Mouse (Mus musculus): ENCODE results near the gene Adam29.

Gene Adam29

DNA sequence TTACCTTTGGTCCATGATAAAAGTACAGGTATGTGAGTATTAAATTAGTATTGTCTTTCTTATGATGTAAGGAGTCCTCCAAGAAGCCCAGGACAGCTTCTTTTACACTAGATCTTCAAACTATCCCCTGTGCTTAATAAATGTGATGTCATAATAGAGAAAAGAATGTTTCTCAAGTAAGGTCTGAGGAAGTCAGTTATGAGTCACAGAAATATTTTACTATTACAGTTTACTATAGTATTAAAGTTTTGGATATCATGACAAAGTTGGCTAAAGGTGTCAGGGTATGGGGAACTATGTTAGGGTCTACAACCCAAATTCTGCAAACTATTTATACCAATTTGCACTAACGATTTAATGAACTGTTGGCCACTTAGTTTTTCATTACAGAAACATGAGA is at the start of gene Adam29:
Adam29 (minus strand) TSS at position 101 of the 400 bp plus-strand sequence.
- DNase-seq (ENCODE audit: extremely low spot score, low spot score) = no peak

DNA sequence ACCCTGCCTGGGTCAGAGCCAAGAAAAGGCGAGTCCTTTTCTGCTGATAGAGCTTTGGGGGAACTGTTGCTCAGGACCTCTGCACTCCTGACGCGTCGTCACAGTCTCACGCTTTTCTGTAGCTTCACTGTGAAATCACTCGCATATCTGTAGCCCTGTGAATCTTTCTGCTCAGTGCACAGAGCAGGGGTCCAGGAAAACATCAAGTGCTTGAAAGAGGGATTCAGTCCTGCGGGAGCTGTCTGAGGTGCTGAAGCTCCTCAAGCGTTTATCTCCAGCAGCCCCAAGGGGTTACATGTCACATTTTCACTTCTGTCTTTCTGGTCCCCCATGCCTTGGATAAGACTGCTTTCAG is 33.8 kb upstream of the Adam29 start:
- DNase-seq (ENCODE audit: extremely low spot score, low spot score) = peak; percentile 66

DNA sequence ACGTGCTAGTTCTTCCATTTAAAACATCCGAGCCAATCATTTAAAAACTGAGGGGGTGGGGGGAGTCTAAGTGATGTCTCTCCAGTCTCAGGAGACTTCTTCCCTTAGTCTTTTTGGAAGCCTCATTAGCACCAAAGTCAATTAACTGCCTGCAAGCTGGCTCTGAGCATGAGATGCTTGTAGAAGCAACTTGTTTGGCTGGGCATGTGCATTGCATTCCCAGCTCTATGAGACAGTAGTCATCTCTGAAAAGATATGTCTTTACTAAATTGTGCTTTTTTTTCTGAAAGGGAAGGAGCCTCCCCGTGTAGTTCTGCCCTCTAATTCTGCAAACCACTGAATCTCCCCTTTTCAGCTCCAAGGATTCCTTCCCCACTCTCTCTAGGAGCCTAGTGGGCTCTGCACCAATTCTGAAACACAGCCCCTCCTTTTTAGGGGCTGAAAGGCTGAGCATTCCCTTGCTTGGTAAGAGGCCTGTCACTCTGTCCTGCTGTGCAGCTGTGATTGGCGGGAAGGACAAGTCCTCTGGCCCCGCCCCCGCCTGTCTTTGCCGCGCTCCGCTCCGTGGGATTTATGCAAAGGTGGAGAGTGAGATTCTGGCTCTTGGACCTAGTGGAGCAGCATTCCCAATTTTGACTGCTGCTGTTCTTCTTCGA is 33.2 kb upstream of the Adam29 start, which contains the start of gene Glra3:
Glra3 (plus strand) TSS at position 591 of the 656 bp plus-strand sequence.
- peak; percentile 54 for DNase-seq (ENCODE audit: extremely low spot score, low spot score)

Data from neural tube, embryonic 10.5 days (tissue).